Mouse (Mus musculus): ENCODE data around the gene Muc20. TPM values are rescaled to one million over a fixed set of nuclear protein-coding genes. Genes with fewer than 3 reads are reported as not detected.
A peak's percentile ranks its signal among the peaks of the same experiment; 100 is the strongest.

The Muc20 gene
- total RNA-seq, 4 experiments from 2014 or later, result 0.12 TPM; not detected in 3

GRCm38 (mm10) chr16:32796676-32797425 is 384 bp downstream of the Muc20 start:
- no peak for DNase-seq (ENCODE audit: low spot score in 2 of 2)

- DNase-seq (ENCODE audit: low spot score in 2 of 2), result no peak
These were observed 2.1 kb downstream of the Muc20 start for GRCm38 (mm10) chr16:32795177-32795576.

- DNase-seq (ENCODE audit: low spot score in 2 of 2), result no peak
These were observed 7.2 kb downstream of the Muc20 start for GRCm38 (mm10) chr16:32790056-32790455.

GRCm38 (mm10) chr16:32784840-32785239 is 12.4 kb downstream of the Muc20 start:
- peak; percentile 40 to 50 for DNase-seq (ENCODE audit: low spot score in 2 of 2)

DNA sequence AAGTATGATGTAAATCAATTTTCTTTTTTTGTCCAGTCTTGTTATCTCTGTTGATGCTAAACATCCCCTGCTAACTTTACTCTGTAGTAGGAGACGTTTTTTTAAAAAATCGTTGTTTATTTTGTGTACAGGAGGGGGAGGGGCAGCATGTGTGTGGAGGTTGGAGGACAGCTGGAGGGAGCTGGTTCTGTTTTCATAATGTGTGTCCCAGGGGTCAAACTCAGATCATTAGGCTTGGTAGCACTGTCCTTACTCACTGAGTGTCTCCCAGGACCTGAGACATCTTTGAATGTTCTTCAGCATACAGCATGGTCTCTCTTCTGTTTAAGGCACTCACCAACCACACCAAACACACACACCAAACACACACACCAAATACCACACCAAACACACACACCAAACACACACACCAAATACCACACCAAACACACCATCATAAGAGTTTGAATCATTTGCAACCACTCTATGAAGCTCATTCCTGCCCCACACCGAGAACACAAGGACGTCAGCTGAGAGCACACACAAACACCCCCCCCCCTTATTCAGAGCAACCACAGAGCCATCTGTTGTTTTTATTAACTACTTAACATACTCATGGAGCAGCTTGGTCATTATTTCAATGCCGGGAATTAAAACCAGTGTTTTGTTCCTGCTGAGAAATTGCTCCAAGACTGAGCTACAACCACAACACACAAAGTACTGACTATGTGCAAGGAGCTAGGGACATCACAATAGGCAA is 13.7 kb downstream of the Muc20 start:
- no peak for DNase-seq (ENCODE audit: low spot score in 2 of 2)

- DNase-seq (ENCODE audit: low spot score in 2 of 2), result no peak
These were observed 18.3 kb downstream of the Muc20 start for GRCm38 (mm10) chr16:32778956-32779355.

DNA sequence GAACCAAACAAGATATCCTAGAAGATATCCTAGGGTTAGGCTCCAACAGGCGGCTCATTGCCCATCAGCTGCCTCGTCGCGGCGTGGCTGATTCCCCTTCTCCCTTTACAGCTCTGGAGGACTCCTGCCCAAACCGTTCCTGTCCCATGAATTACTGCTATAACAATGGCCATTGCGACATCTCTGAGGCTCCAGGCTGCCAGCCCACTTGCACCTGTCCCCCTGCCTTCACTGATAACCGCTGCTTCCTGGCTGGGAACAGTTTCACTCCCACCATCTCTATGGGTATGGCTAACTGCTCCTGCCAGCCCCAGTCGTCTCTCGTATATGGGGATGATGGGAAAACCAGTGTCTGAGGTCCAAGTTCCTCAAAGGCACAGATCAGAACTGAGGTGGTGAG is 20.6 kb downstream of the Muc20 start:
- no peak for DNase-seq (ENCODE audit: low spot score in 2 of 2)

DNA sequence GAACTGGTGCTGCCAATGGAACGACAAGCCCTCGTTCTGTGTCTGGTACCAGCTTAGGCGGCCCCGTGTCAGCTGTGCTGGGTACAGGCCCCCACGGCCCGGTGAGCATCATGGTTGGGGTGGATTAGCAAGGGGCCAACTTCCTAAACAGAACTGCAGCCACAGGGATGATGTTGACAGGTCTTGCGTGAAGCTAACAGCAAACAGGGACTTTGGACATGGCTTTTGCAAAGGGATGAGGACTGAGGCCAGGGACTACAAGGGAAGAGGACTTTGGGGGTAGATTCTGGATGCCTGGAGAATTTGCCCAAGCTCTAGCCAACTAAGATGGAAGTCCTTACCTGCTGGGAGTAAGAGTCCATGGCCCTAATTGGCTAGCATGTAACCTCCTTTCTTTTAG is 30.3 kb downstream of the Muc20 start:
- DNase-seq (ENCODE audit: low spot score in 2 of 2), result no peak

GRCm38 (mm10) chr16:32764961-32765360 is 32.3 kb downstream of the Muc20 start:
- no peak for DNase-seq (ENCODE audit: low spot score in 2 of 2)

GRCm38 (mm10) chr16:32764550-32764949 is 32.7 kb downstream of the Muc20 start:
- DNase-seq (ENCODE audit: low spot score in 2 of 2), result no peak

GRCm38 (mm10) chr16:32750242-32751127 is 46.8 kb downstream of the Muc20 start:
- no peak for DNase-seq (ENCODE audit: low spot score in 2 of 2)

GRCm38 (mm10) chr16:32745852-32746251 is 51.4 kb downstream of the Muc20 start:
- no peak for DNase-seq (ENCODE audit: low spot score in 2 of 2)

DNA sequence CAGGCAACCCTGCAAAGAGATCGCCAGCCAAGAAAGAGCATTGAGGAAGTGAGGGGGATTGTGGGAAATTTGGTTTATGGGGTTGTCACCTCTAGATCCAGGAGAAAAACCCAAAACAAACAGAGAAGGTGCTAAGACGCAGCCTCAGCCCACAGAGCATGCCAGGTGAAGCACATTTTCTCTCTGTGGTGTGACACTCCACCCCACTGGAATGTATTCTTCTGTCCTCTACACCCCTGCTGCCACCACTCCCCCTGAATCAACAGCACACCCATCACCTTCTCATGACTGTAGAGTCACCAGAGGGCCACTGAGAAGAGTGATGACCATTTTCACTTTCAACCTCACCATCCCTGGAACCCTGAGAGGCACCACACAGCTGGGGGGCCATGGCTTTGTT is 54.5 kb downstream of the Muc20 start:
- DNase-seq (ENCODE audit: low spot score in 2 of 2), result no peak

DNA sequence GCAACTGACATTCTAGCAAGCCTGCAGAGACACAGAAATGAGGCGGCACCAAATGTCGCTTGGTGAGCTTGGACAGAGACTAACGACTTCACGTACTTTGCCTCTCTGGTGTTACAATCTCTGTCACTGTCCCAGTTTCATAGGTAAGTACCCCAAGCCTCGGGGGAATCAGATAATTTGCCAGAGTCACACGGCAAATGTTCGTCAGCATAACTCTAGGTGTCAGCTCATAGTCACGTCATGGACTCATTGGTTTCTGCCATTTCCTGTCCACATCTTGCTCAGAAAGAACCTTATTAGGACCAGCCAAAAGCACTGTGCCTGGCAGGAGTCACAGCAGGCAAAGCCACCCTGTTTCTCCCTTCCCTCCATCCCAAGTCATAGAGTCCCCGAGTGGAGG is 55.9 kb downstream of the Muc20 start:
- DNase-seq (ENCODE audit: low spot score in 2 of 2), result no peak

GRCm38 (mm10) chr16:32740003-32740663 is 57.1 kb downstream of the Muc20 start:
- DNase-seq (ENCODE audit: low spot score in 2 of 2), result no peak

GRCm38 (mm10) chr16:32736022-32736421 is 61.2 kb downstream of the Muc20 start:
- no peak for DNase-seq (ENCODE audit: low spot score in 2 of 2)

- no peak for DNase-seq (ENCODE audit: low spot score in 2 of 2)
These were observed 61.6 kb downstream of the Muc20 start, which contains the start of gene Muc4 for GRCm38 (mm10) chr16:32735586-32735985. Muc4 (plus strand) TSS chr16:32735886.

GRCm38 (mm10) chr16:32733213-32733612 is 64.0 kb downstream of the Muc20 start:
- no peak for DNase-seq (ENCODE audit: low spot score in 2 of 2)

GRCm38 (mm10) chr16:32728730-32729129 is 68.5 kb downstream of the Muc20 start:
- no peak for DNase-seq (ENCODE audit: low spot score in 2 of 2)

GRCm38 (mm10) chr16:32728240-32728639 is 69.0 kb downstream of the Muc20 start:
- DNase-seq (ENCODE audit: low spot score in 2 of 2), result no peak

Measured in layer of hippocampus, adult 8-10 months (tissue).